Mouse (Mus musculus) adrenal gland, adult (tissue): ENCODE results near the gene Klhl26.

Experiments
- DNase-seq, 2 experiments: peaks; one replicate each; pipeline ENCODE4 v3.0.0; 2022 to 2023; ENCODE audit warnings: low spot score in 1 of 2; ENCODE audit not compliant: inconsistent age in 2 of 2

Gene Klhl26

GRCm38 (mm10) chr8:70452196-70452966 lies 24.4 kb downstream of the Klhl26 start:
- no peak for DNase-seq

- peak; percentile 45 to 69 for DNase-seq
Measured at GRCm38 (mm10) chr8:70447639-70448420, 28.9 kb downstream of the Klhl26 start.

- peak in 1 of 2 experiments; percentile 66 for DNase-seq
Measured at GRCm38 (mm10) chr8:70445988-70446387, 30.8 kb downstream of the Klhl26 start.

DNA sequence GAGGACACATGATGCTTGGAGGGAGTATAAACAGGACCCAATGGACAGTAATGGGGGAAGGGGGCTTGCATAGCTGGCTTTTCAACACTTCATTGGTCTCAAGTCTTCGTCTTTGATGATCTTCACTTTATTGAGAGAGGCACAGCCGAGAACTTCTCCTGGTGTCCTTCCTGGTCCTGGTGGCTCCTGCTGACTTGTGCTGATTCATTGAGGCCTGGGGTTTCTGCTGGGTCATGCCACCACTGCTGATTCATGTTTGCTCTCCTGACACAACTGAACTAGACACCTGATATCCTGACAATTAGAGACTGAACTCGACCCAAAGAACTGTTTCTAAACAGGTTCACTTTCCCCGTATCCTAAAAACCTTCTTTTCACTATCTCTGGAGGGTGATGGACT lies 33.4 kb downstream of the Klhl26 start:
- no peak for DNase-seq

GRCm38 (mm10) chr8:70441565-70441964 lies 35.2 kb downstream of the Klhl26 start:
- no peak for DNase-seq

GRCm38 (mm10) chr8:70440246-70440645 lies 36.5 kb downstream of the Klhl26 start:
- no peak for DNase-seq

DNA sequence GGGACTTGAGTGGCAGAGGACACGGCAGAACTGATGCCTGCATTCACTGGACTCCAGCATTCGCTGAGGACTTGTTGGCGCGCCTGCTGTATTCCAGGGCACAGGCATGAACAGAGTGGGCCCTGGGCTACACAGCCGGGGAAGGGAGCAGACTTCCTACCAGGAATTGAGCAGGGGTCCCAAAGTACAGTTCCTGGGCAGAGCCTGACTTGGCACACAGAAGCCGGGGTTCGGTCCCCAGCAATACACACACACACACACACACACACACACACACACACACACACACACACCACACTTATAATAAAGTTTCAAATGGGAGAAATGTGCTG lies 37.0 kb downstream of the Klhl26 start:
- DNase-seq = no peak

DNA sequence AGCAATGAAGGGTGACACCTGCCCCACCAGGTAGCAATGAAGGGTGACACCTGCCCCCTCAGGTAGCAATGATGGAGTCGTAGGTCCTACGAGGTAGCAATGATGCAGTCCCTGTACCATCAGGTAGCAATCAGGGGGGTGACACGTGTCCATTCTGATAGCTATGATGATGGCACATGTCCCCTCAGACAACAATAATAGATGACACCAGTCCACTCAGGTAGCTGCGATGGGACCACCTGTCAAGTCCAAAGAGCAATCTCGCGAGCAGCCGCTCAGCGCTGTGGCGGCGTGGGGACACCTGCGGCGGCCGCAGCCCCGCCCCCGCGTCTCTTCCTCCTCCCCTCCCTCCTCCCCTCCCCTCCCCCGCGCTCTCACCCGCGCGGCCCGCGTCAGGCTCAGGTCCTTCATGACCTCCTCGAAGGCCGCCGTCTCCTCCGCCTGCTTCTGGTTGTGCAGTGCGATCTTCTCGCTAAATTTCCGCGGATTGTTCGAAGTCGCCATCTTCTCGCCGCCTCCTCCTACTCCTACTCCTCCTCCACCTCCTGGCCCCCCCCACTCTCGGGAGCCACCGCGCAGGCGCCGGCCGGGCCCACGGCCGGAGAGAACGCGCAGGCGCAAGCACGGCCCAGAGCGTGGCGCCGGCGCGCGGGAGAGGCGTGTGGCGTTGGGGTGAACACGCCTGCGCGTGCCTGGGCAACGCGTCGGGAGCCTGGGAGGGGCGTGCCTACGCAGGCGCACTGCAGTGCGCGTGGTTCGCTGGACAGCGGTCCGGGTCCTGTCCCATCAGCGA lies 37.5 kb downstream of the Klhl26 start, which contains the start of gene Crtc1:
TSS of gene Crtc1 (minus strand) at position 525 of the 793 bp plus-strand sequence.
- peak; percentile 99 for DNase-seq

DNA sequence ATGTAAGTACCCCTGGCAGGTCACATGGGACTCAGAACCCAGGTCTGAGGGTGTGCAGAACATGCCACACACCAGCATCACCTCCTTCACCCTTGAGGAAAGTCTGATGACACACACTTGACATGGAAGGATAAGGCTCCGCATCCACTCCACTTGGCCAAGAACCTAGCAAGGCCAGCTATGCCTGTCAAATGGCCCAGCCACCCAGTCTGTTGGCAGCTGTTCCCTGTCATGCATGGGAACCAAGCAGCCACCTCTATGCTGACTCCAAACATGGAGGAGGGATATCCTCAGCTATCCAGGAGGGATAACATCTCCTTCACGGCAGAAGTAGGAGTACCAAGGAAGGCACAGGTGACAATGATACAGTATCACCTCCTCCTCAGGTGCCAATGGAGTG lies 38.3 kb downstream of the Klhl26 start:
- no peak for DNase-seq

- no peak for DNase-seq
Measured at GRCm38 (mm10) chr8:70435156-70435555, 41.6 kb downstream of the Klhl26 start.

DNA sequence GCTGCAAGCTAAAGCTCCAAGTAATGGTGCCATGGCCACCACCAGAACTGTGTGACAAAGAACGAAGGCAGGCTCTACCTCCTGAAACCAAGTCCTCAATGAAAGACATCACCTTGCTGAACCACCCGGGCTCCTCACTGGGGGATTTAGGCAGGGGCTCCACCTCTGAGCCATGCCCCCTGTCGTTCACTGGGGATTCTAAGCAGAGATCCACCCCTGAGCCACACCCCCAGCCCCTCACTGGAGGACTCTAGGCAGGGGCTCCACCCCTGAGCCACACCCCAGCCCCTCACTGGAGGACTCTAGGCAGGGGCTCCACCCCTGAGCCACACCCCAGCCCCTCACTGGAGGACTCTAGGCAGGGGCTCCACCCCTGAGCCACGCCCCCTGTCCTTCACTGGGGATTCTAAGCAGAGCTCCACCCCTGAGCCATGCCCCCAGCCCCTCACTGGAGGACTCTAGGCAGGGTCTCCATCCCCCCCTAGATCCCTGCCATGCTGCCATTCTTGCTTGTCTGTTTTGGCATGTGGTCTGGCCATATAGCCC lies 43.7 kb downstream of the Klhl26 start:
- no peak for DNase-seq

DNA sequence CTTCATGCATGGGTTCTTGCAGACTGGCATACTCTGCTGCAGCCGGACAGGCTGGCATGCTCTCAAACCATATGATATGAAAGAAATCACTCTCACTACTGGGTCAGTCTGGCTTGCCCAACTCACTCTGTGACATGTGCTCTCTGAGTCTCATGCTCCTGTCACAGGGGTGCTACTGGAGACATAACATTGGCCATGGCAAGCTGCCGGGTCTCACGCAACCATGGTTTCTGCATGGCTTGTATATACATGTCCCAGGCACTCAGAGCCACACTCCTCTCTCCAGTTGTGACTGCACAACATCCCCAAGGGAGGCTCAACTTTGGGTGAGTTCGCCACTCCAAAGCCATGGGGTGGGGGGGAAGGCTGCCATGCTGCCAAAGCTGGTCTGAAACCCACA lies 45.6 kb downstream of the Klhl26 start:
- DNase-seq = no peak

GRCm38 (mm10) chr8:70426300-70426907 lies 50.4 kb downstream of the Klhl26 start:
- DNase-seq = no peak

- no peak for DNase-seq
Measured at GRCm38 (mm10) chr8:70422722-70423121, 54.0 kb downstream of the Klhl26 start.

GRCm38 (mm10) chr8:70421349-70422104 lies 55.2 kb downstream of the Klhl26 start:
- DNase-seq = peak; percentile 35 to 57

- no peak for DNase-seq
Measured at GRCm38 (mm10) chr8:70419879-70420643, 56.7 kb downstream of the Klhl26 start.

DNA sequence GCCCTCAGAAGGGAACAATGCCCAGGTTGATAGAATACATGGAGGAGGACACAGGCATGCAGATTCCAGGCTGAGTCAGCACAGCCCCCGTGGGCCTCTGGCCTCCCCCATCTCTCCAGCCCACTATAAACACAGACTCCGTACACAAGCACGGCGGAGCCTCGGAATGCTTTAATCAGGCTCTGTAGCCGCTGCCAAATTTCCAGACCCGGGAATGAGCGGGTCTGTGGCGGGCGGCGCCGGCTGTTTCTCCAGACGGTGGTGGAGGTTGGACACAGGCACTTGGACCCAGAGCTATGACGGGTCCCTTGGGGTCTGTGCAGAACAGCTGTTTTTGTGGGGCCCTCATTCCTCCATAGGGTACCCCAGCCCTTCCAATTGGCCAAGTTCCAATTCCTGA lies 57.8 kb downstream of the Klhl26 start:
- DNase-seq = no peak

GRCm38 (mm10) chr8:70417914-70418313 lies 58.9 kb downstream of the Klhl26 start:
- DNase-seq = no peak

GRCm38 (mm10) chr8:70416941-70417340 lies 59.8 kb downstream of the Klhl26 start:
- no peak for DNase-seq
